Mouse (Mus musculus) embryo, embryonic 11.5 days (tissue): Measurements from ENCODE around the gene Rpl22.

Experiments
- DNase-seq: peaks from one replicate; pipeline ENCODE4 v3.0.0-alpha.2; 2012; ENCODE audit warnings: low read depth, low spot score

The Rpl22 gene

DNA sequence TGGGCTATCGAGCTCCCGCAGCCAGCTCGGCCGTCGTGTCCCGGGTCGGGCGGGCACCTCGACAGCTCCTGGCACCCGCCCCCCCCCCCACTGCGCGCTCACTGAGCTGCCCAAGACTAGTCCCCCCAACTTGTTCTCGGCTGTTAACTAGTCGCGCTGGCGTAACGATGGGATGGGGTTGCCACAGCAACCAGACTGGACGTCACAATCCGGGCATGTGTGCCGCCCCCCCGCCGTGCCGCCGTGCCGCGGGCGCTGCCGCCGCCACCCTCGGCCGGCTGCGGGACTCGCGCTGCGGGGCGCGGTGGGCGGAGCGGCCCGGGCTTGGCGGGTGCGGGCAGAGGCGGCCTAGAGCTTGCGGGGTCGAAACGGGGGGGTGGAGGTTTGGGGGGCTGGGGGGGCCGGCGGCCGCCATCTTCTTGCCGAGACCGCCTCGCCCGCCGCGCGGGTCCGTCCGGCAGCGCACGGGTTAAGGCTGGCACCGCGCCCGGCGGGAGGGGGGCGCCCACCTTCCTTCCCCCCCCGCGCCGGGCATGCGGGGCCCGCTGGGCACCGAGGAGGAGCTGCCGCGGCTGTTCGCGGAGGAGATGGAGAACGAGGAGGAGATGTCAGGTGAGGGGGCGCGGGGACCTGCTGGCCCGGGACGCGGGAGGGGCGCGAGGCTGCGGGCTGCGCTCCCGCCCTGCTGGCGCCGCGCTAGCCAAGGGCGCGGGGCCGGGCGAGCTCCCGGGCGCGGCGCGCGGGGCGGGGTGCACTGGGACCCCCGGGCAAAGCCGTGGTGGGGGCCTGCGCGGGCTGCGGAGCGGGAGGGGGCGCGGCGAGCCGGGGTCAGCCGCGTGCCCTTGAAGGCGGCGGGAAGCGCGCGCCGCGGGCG lies 13.1 kb downstream of the Rpl22 start, which contains the start of gene Chd5:
Gene Chd5, plus strand, starts transcription at position 233 of the 874 bp plus-strand sequence.
- DNase-seq, result no peak

DNA sequence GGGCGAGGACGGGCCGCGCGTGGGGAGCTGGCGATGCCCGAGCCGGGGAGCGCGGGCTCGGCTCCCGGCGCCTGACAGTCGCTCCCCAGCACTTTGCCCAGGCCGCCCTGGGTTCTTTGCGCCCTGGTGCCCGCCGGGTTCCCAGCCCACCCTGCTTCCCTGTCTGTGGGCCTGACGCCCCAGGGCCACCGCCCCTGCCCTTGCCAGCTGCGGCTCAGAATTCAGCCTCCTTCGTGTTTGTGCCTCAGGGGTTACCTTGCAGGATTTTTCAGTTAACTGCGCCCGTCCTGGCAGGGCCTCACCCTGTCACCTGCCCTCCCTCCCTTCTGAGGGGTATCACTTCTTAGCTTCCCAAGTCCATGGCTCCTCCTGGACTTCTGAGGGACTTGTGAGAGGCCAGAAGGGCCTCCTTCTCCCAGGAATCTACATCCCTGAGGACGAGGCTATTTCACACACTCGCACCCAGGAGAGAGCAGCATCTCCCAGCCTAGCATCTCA lies 13.8 kb downstream of the Rpl22 start:
- DNase-seq, result no peak

DNA sequence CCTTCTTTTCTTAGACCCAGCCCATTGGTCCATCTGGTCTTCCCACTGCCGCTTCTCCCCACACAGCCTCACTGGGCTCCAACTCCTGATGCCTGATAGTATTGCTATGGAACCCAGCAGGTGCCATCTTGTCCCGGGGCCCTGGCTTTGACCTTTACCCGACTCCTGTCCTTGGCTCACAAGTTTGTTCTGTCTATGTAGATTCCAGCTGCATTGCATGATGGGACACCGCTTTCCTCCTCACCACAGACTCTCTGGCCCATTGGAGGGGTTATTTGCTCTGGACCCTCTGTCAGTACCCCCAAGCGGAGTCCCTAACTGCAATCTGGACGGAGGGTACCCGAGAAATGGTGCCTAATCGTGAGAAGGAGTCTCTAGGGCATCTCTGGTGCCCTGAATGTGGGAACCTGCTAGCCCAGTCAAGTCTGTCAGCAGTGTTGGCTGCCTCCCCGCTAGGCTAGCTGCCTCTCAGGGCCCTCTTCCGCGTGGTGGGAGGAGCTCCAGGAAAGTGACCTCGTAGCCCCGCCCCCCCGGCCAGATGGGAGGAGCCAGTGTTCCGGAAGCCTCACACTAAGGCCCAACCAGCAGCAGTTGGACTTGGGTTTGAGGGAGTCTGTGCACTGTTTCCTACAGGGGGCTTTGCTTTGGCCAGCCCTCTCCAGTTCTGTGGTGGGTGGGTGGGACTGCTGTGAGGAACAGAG lies 15.2 kb downstream of the Rpl22 start:
- no peak for DNase-seq

DNA sequence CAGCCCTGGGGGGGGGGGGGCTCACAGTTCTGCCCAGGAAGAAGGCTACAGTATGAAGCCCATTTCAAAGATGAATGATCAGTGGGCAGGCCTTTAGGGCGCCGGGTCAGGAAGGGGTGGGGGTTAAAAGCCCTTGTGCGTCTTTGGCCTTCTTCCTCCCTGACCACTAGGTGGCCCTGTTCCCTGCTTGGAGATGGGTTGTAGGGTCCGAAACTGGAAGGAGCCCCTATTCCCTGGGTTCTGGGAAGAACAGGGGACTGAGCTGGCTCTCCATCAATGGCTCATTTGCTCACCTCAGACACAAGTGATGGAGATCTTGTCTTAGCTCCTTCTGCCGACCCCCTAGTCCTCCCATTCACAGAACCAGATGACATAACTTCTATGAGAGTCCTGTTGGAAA lies 17.8 kb downstream of the Rpl22 start:
- no peak for DNase-seq

DNA sequence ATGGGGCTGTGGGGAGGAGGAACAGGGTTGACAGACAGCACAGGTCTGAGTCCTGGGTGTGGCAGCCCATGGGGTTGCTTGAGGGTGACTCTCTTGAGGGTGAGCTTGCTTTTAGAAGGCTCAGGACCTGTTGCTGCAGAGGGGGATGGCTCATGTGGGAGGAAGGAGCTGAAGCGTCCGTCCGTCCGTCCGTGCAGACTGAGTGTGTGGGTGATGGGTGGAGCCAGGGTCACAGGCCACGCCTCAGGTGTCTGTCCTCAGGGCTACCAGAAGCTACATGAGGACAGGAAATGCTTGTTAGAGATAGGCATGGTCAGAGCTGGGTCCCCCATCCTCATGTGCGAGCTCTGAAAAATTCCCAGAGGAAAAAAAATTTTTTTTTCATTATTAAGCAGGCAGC lies 19.1 kb downstream of the Rpl22 start:
- DNase-seq, result no peak

DNA sequence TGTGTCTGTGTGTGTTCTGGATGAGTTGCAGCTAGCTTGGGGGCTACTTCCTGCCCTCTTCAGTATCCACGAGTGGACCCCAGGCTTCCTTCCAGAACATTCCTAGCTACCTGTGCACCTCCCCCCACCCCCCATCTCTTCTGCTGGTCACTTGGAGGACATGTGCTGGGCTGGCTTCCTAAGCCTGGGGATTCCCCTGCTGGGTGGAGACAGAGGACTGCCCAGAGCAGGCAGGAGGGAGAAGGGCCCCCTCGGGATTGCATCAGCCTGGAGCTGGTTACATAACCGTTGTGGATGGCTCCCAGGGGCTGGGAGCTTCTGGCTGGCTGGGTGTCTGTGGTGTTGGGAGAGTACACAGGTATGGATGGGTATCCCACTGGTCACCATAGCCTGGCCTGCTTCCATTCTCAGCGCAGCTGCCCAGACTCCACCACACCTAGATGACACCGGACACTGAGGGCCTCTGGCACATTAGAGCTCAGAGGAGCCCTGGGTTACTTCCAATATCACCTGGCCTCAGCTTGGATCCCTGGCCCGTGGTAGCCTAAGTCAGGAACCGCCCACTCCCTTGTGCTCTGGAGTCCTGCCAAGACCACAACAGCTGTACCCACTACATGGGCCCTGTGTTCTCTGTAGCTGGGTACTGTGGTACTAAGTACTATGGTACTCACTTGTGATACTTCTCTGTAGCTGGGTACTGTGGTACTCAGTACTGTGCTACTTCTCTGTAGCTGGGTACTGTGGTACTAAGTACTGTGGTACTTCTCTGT lies 19.8 kb downstream of the Rpl22 start:
- no peak for DNase-seq

DNA sequence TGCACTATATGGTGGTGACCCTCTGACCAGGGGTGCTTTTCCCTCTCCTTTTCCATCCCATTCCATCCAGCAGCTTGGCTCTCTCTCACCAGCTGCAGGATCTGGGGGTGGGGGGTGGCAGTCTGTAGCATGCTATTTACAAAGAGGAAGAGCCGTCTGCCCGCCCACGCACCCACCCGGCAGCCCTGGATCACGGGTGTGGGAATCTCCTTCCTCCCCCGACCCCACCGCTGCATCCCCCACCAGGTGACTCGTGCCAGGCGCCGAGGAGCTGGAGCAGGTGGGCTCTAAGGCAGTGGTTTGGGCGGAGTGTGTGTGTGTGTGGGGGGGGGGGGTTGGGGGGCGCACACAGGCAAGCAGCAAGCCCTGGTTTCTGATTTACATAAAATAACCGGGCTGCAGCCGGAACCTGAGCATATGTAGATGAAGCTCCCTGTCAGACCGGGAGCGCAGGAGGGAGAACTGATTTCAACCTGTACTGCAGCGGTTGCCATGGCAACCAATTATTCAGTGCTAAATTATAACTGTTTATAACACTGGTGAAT lies 24.4 kb downstream of the Rpl22 start:
- no peak for DNase-seq

DNA sequence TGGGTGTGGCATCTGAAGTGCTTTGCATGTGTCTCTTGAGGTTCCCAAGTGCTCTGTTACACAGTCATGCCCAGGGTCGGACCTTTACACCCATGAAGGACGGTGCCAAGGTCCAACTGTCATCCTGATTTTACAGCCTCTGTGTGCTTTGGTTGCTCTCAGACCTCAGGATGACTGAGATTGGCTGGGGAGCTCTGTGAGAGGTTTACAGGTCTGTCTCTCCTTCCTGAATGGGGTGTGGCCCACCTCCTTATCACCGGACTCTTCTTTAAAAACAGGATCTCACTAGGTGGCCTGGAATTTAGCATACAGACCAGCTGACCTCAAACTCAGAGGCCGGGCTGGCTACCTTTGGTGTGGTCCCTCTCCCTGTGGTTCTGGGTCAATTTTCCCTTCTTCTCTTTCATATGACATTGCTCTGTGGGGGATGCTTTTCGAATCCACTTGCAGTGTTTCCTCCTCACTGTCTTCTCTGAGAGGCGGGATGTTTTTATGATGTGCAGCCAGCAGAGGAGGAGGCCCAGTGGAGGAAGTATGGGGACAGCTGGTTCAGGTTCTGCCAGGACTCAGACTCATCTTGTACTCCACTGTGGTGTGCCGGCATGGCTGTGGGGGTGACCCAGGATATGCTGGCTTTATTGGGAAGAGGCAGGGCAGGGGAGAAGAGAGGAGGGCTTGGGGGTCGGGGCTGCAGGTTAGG lies 25.3 kb downstream of the Rpl22 start:
- no peak for DNase-seq

DNA sequence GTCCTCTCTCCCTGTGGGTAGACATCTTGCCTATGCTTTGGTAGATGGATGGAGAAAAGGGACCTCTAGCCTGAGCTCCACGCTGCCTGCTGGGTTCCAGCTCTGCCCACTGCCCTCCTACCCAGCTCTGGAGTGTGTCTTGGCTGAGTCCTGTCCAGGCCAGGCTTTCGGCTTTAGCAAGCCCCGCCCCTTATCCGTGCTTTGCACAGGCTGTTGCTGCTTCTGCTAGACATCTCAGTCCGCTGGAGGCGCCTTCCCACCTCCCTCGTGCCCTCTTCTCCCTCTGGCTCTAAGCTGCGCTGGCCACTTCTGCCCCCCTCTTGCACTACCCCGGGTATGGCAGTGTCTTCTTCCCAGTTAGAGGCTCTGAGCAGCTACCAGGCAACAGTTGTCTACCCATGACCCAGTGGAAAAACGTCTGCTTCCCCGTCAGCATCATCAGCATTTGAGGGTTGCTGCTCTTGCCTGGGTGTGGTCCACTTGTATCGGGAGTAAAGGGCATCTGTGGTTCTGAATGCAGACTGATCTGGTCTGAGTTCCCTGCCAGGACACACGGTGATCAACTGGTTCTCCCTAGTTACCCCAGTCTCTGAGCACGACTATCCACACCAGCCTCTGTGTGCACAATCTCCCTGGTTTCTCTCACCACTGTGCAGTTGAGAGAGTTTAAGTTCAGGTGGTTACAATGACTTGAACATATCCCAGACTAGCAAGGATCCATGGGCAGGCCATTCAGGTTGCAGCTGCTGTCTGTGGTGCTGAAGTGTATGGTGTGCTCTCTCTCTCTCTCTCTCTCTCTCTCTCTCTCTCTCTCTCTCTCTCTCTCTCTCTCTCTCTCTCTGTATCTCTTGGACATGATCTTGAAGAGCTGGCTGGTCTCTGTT lies 26.1 kb downstream of the Rpl22 start:
- no peak for DNase-seq

DNA sequence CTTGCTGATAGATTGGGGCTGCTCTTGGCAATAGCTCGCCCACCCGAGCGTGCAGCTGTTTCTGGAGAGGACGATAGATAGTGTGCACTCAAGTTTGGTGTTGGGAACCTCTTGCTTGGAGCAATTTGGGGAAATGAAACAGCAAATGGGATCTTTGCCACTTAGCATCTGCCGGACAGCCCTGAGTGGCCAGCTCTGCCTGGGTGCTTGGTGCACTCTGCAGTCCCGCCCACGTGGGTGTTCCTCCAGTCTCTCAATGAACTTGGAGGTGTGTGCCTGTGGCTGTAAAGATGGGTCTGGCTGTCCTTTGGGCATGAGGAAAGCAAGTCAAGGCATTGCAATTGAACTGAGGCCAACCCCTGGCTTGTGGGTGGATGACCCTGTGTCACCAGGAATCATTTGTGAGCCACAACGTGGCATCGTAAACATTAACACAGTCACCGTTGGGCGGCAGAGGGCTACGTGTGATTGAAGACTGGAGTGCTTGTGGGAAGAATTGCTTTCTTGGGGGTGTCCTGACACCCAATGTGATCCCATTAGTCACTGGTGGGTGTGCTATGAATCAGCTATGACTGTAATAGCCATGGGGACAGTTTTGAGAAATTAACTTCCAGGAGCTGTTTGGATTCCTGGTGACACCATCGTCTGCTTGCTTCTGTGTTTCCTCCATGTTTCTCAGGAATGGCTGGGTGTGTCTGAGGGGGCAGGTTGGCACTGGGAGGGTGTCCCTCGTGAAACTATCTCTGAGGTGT lies 28.5 kb downstream of the Rpl22 start:
- DNase-seq, result no peak

DNA sequence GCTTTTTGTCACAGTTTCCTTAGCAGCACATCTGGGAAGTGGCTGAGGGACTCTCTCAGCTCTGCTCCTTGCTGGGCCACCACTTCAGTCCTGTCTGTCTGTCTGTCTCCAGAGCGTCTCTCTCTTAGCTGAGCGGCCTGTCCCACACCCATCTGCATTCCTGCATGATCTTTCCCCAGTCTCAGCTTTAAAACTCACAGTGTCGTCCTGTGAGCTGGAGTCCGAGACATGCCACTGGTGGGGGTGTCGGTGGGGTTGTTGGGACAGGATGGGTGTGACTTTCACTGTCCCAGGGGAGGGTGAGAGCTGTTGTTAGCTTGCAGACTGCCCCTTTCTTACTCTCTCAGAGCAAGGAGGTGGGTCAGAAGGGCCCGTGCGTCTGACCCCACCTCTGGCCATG lies 30.1 kb downstream of the Rpl22 start:
- DNase-seq, result no peak

DNA sequence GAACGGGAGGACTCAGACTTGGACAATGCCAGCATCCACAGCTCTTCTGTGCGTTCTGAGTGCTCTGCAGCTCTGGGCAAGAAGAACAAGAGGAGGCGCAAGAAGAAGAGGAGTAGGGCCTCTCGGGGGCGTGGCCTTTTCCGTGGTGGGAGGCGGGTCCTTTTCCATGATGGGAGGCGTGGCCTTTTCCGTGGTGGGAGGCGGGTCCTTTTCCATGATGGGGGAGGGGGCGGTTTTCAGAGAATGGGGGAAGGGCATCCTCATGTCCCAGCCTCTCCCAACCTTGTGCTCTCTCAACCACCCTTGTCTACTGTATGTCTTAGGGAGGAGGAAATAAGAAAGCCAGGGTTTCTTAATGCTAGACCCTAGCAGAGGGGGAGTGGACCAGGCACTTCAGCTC lies 34.2 kb downstream of the Rpl22 start:
- DNase-seq, result no peak

DNA sequence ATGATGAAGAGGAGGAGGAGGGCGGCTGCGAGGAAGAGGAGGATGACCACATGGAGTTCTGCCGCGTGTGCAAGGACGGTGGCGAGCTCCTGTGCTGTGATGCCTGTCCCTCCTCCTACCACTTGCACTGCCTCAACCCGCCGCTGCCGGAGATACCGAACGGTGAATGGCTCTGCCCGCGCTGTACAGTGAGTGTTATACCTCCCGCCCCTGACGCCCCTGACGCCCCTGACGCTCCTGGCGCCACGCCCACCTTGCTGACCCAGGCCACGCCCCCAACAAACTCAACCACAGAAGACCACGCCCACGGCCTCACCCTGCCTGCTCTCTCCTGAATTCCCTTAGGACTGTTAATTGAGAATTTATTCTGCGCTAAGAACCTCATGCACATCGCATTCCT lies 35.3 kb downstream of the Rpl22 start:
- DNase-seq, result peak; percentile 39

DNA sequence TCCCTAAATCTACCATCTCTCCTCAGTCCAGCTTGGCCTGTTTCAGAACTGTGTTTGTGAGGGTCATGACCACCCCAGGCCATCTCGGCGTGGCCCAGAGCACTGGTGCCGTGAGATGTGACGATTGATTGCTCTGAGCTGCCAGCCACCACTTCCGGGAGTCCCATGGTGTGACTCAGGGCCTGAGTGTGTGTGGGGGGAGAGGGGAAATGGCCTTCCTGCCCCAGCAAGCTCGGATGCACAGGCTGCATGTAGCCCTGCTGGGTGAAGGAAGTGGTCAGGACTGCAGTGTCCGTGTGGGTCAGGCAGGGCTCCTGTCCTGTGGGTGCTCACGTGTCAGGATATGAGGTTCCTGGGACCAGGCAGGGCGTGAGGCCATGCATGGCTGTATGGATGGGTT lies 36.6 kb downstream of the Rpl22 start:
- DNase-seq, result no peak

DNA sequence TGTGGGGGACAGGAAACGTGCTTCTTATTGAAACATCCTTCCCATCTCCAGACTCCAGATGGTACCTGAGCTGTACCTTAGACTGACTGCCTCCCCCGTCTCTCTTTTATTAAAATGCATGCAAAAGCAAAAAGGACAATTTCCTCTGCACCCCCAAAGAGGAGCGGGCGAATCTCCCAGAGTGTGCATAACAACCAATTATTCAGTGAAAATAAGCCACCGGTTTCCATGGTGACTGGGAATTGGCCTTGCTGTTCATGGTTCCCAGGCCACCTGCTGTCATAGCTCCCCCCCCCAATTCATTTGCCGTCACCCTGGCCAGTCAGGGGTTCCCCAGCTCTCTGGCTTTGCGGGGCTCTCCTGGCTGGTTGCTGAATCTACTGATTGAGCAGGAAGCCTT lies 39.7 kb downstream of the Rpl22 start:
- DNase-seq, result no peak

DNA sequence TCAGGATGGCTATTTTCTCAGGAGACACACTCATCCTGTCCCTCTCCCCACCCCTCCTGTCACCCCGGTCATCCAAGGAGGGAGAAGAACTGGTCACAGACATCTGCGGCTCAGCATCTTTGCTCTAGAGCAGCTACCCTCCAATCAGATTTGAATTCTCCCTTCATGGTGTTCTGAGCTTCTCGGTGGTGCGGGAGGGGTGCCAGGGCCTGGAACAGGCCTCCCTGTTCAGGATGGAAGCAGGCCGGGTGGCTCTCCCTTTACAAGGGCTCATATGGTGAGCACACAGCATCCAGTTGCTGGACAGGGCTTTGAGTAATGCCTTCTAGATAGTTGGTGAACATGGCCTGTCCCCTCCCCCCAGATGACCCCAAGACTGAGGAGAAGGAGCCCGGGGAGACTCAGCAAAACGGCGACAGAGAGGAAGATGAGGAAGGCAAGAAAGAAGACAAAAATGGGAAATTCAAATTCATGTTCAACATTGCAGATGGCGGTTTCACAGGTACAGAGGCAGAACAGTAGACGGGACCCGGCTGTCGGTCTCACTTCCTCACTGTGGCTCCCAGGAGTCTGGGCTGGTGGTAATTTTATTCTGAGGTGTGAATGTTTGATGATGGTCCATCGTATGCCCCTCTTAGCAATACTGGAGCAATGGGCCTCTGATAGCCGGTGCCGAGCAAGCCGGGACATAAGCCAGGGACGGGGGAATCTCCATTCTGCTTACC lies 57.1 kb downstream of the Rpl22 start:
- DNase-seq, result no peak
